Comparison of ENCODE assay signal across 14 mouse cellular contexts in genomic region chr4:119248407-119248965, GRCm38 (mm10). TPM values are rescaled to one million over a fixed set of nuclear protein-coding genes. Genes with fewer than 3 reads are reported as not detected.
A peak's percentile ranks its signal among the peaks of the same experiment; 100 is the strongest.
DNase-seq lines count a peak whose midpoint lies in the region; ATAC-seq and TF ChIP-seq lines count a peak whose summit lies in the region.
"Had no signal": no experiment of that assay in that cellular context is flagged by ENCODE, and none has a peak within 500 bp of the region (broad histone marks: within the 10 kb centered on the region; RNA-seq: fewer than 3 reads in every experiment).

No protein-coding gene starts in this region.

- in situ Hi-C loops in Patski (cut with MboI; ENCODE audit: low pct_unique_long_range_greater_than_20kb), result loop anchor here (5.0 to 10.0 kb wide), 4 partner anchors 44 to 416 kb away; partner anchors contain the start of genes Foxj3, Frg2f1 and Ybx1

- H3K9ac ChIP-seq in forebrain, embryonic 13.5 days, result 0 out of 2 replicates have a peak overlapping the region, but pooled peaks have one; percentile 30
- H3K9ac ChIP-seq in forebrain, embryonic 16.5 days (replicated peaks; ENCODE audit: low read depth, low read length), result no peak overlapping the region
- H3K9ac ChIP-seq in hindbrain, postnatal 0 days (replicated peaks; ENCODE audit: low read length), result no peak overlapping the region
- no peak overlapping the region for H3K9ac ChIP-seq in hindbrain, embryonic 11.5 days (ENCODE audit: low read depth, low read length)
- H3K9ac ChIP-seq in lung, embryonic 15.5 days, result no peak overlapping the region
- no peak overlapping the region for H3K9ac ChIP-seq in intestine, postnatal 0 days (ENCODE audit: low read depth, low read length)
- H3K9ac ChIP-seq: intestine, embryonic 15.5 days had no signal

- H3K36me3 ChIP-seq in forebrain, embryonic 13.5 days (ENCODE audit: poor library complexity, severe bottlenecking), result peaks cover 35% of the 10 kb centered on the region
- peaks cover 2% of the 10 kb centered on the region; the same call in 1 of the 2 replicates for H3K36me3 ChIP-seq in forebrain, embryonic 16.5 days (ENCODE audit: control insufficient read depth, insufficient read depth)
- peaks cover 18% of the 10 kb centered on the region for H3K36me3 ChIP-seq in hindbrain, postnatal 0 days (ENCODE audit: insufficient read depth, low read length)
- H3K36me3 ChIP-seq in hindbrain, embryonic 11.5 days (ENCODE audit: control insufficient read depth, insufficient read depth, low read length), result no peaks in the 10 kb centered on the region
- H3K36me3 ChIP-seq in lung, embryonic 15.5 days, result peaks cover 9% of the 10 kb centered on the region; the same call in 1 of the 2 replicates
- peaks cover 12% of the 10 kb centered on the region; the same call in 1 of the 2 replicates for H3K36me3 ChIP-seq in intestine, postnatal 0 days (ENCODE audit: control insufficient read depth, insufficient read depth)

- no peak for TF ChIP-seq CTCF in hindbrain, postnatal 0 days (IDR thresholded peaks at IDR 0.05; ENCODE audit: low read depth)
- no peak for TF ChIP-seq CTCF in Patski (IDR thresholded peaks at IDR 0.05)
- no peak for TF ChIP-seq CTCF in intestine, postnatal 0 days (IDR thresholded peaks at IDR 0.05; ENCODE audit: low read depth)

- WGBS in forebrain, embryonic 13.5 days, result 75% methylated on average over 11 of the region's 11 CpGs
- WGBS in forebrain, embryonic 16.5 days, result 73% methylated on average over 11 of the region's 11 CpGs
- 58% methylated on average over 11 of the region's 11 CpGs for WGBS in hindbrain, postnatal 0 days
- 89% methylated on average over 11 of the region's 11 CpGs for WGBS in hindbrain, embryonic 11.5 days
- WGBS in lung, embryonic 15.5 days, result 63% methylated on average over 11 of the region's 11 CpGs
- WGBS in intestine, postnatal 0 days, result 87% methylated on average over 11 of the region's 11 CpGs

- no peaks in the 10 kb centered on the region for H3K27me3 ChIP-seq in forebrain, embryonic 13.5 days
- H3K27me3 ChIP-seq in forebrain, embryonic 16.5 days (replicated peaks; ENCODE audit: control insufficient read depth, insufficient read depth, low read length), result no peaks in the 10 kb centered on the region
- no peaks in the 10 kb centered on the region for H3K27me3 ChIP-seq in hindbrain, postnatal 0 days (ENCODE audit: insufficient read depth, low read length)
- no peaks in the 10 kb centered on the region for H3K27me3 ChIP-seq in hindbrain, embryonic 11.5 days (ENCODE audit: control insufficient read depth, insufficient read depth, low read length)
- no peaks in the 10 kb centered on the region for H3K27me3 ChIP-seq in Patski
- H3K27me3 ChIP-seq in lung, embryonic 15.5 days, result no peaks in the 10 kb centered on the region
- no peaks in the 10 kb centered on the region for H3K27me3 ChIP-seq in intestine, postnatal 0 days (replicated peaks; ENCODE audit: control insufficient read depth, insufficient read depth, low read length)
- H3K27me3 ChIP-seq: intestine, embryonic 15.5 days had no signal

- peak; percentile 24 for DNase-seq in hindbrain, postnatal 0 days (ENCODE audit: low spot score)
- no peak for DNase-seq in hindbrain, embryonic 11.5 days (ENCODE audit: low spot score)
- DNase-seq in Patski (ENCODE audit: low read depth, low spot score), result no peak
- DNase-seq: heart, postnatal 10 days had no signal

- no peak overlapping the region; the same call in 1 of the 2 replicates for H3K27ac ChIP-seq in forebrain, embryonic 13.5 days
- no peak overlapping the region for H3K27ac ChIP-seq in forebrain, embryonic 16.5 days (ENCODE audit: low read length)
- H3K27ac ChIP-seq in hindbrain, postnatal 0 days, result 0 out of 2 replicates have a peak overlapping the region, but pooled peaks have one; percentile 32
- no peak overlapping the region for H3K27ac ChIP-seq in hindbrain, embryonic 11.5 days (ENCODE audit: low read depth, low read length)
- H3K27ac ChIP-seq in lung, embryonic 15.5 days, result peak overlapping the region; percentile 46
- H3K27ac ChIP-seq in intestine, postnatal 0 days (ENCODE audit: low read depth, low read length), result no peak overlapping the region

- peaks cover 29% of the 10 kb centered on the region for H3K4me1 ChIP-seq in forebrain, embryonic 13.5 days
- H3K4me1 ChIP-seq in forebrain, embryonic 16.5 days (replicated peaks; ENCODE audit: control insufficient read depth, insufficient read depth, low read length), result peaks cover 18% of the 10 kb centered on the region
- peaks cover 4% of the 10 kb centered on the region; the same call in 1 of the 2 replicates for H3K4me1 ChIP-seq in hindbrain, postnatal 0 days (ENCODE audit: insufficient read depth, low read length)
- H3K4me1 ChIP-seq in hindbrain, embryonic 11.5 days (replicated peaks; ENCODE audit: control insufficient read depth, insufficient read depth, low read length), result no peaks in the 10 kb centered on the region
- peaks cover 30% of the 10 kb centered on the region for H3K4me1 ChIP-seq in lung, embryonic 15.5 days
- no peaks in the 10 kb centered on the region for H3K4me1 ChIP-seq in intestine, postnatal 0 days (replicated peaks; ENCODE audit: control insufficient read depth, insufficient read depth, low read length)

- POLR2A ChIA-PET in Patski (lab: Charles Lee), result interaction anchor here (0.6 kb wide), 2 partner anchors 9 to 597 kb away, joined by 3 read pairs; no protein-coding TSS in a partner anchor

- CTCF ChIA-PET in Patski (lab: Charles Lee), result interaction anchor here (0.9 to 3.1 kb wide), 8 partner anchors 9 to 90 kb away, joined by 3 to 17 read pairs (median 4); partner anchors contain the start of genes AU022252 and P3h1

- no peaks in the 10 kb centered on the region for H3K9me3 ChIP-seq in forebrain, embryonic 13.5 days (replicated peaks)
- H3K9me3 ChIP-seq in forebrain, embryonic 16.5 days (ENCODE audit: control insufficient read depth, low read length), result no peaks in the 10 kb centered on the region
- H3K9me3 ChIP-seq in hindbrain, postnatal 0 days (ENCODE audit: low read length), result no peaks in the 10 kb centered on the region
- no peaks in the 10 kb centered on the region for H3K9me3 ChIP-seq in hindbrain, embryonic 11.5 days (ENCODE audit: control insufficient read depth, low read length)
- H3K9me3 ChIP-seq in lung, embryonic 15.5 days, result no peaks in the 10 kb centered on the region
- no peaks in the 10 kb centered on the region for H3K9me3 ChIP-seq in intestine, postnatal 0 days (ENCODE audit: control insufficient read depth)
- H3K9me3 ChIP-seq: intestine, embryonic 15.5 days had no signal

- no peak overlapping the region for H3K4me3 ChIP-seq in forebrain, embryonic 13.5 days
- H3K4me3 ChIP-seq in forebrain, embryonic 16.5 days (replicated peaks; ENCODE audit: low read length), result no peak overlapping the region
- no peak overlapping the region for H3K4me3 ChIP-seq in hindbrain, postnatal 0 days (ENCODE audit: low read length)
- no peak overlapping the region for H3K4me3 ChIP-seq in hindbrain, embryonic 11.5 days (ENCODE audit: low read depth, low read length)
- no peak overlapping the region for H3K4me3 ChIP-seq in lung, embryonic 15.5 days
- H3K4me3 ChIP-seq in intestine, postnatal 0 days (ENCODE audit: low read depth, low read length), result no peak overlapping the region
- H3K4me3 ChIP-seq: intestine, embryonic 15.5 days; myocyte had no signal

- ATAC-seq in forebrain, embryonic 13.5 days, result no peak
- ATAC-seq in forebrain, embryonic 16.5 days, result no peak
- ATAC-seq in hindbrain, postnatal 0 days, result no peak
- ATAC-seq in hindbrain, embryonic 11.5 days (ENCODE audit: low FRiP score), result no peak
- peak; percentile 26 for ATAC-seq in Patski
- ATAC-seq in lung, embryonic 15.5 days (ENCODE audit: borderline replicate concordance, extremely low read depth, low FRiP score, low TSS enrichment), result no peak
- no peak for ATAC-seq in megakaryocyte progenitor cell, adult 5-6 weeks (replicated peaks; ENCODE audit: poor library complexity)
- no peak for ATAC-seq in intestine, postnatal 0 days

- no peak overlapping the region for H3K4me2 ChIP-seq in forebrain, embryonic 13.5 days
- no peak overlapping the region for H3K4me2 ChIP-seq in forebrain, embryonic 16.5 days (ENCODE audit: low read length)
- no peak overlapping the region for H3K4me2 ChIP-seq in hindbrain, postnatal 0 days (ENCODE audit: low read depth, low read length)
- H3K4me2 ChIP-seq in hindbrain, embryonic 11.5 days (replicated peaks; ENCODE audit: low read depth, low read length), result no peak overlapping the region
- H3K4me2 ChIP-seq in lung, embryonic 15.5 days, result no peak overlapping the region
- H3K4me2 ChIP-seq in intestine, postnatal 0 days (replicated peaks; ENCODE audit: low read depth), result no peak overlapping the region
- H3K4me2 ChIP-seq: intestine, embryonic 15.5 days had no signal

RNA-seq across cellular contexts. Expression of gene Cldn19, which starts 6.7 kb away (rescaled TPM):
- polyA plus RNA-seq in forebrain, embryonic 13.5 days (2015; fragmentation: Nextera tagmentation; extraction: Ambion mirVana), result 0.18 TPM in 2 replicates
- polyA plus RNA-seq in forebrain, embryonic 16.5 days (2015; fragmentation: Nextera tagmentation; extraction: Ambion mirVana), result 0.08 and 0.09 TPM in 2 replicates
- total RNA-seq in hindbrain, postnatal 0 days (2014; rRNA removed), result 3.6 and 5.1 TPM in 2 replicates
- polyA plus RNA-seq in hindbrain, postnatal 0 days (2015; fragmentation: Nextera tagmentation; extraction: Ambion mirVana), result 1.1 and 1.7 TPM in 2 replicates
- polyA plus RNA-seq in hindbrain, embryonic 11.5 days (2014; fragmentation: Nextera tagmentation; extraction: Ambion mirVana), result 0.18 and 0.25 TPM in 2 replicates
- 7.1 TPM for polyA plus RNA-seq in Patski (2021)
- not detected in 2 replicates for polyA plus RNA-seq in lung, embryonic 15.5 days (2015; fragmentation: Nextera tagmentation; extraction: Ambion mirVana)
- total RNA-seq in megakaryocyte progenitor cell, adult 5-6 weeks (2015), result not detected in 2 replicates
- not detected in 2 replicates for total RNA-seq in megakaryocyte progenitor cell, adult 5-6 weeks (2017)
- 12.8 and 13.5 TPM in 2 replicates for polyA plus RNA-seq in intestine, postnatal 0 days (2015; fragmentation: Nextera tagmentation; extraction: Ambion mirVana)
- polyA plus RNA-seq: thymus, postnatal 0 days had no signal

RNA-seq across cellular contexts. Expression of gene P3h1, which starts 15.8 kb away (rescaled TPM):
- 7.6 and 8.1 TPM in 2 replicates for polyA plus RNA-seq in forebrain, embryonic 13.5 days (2015; fragmentation: Nextera tagmentation; extraction: Ambion mirVana)
- polyA plus RNA-seq in forebrain, embryonic 16.5 days (2015; fragmentation: Nextera tagmentation; extraction: Ambion mirVana), result 9.3 and 9.4 TPM in 2 replicates
- 15.3 and 18.3 TPM in 2 replicates for total RNA-seq in hindbrain, postnatal 0 days (2014; rRNA removed)
- 9.1 and 9.8 TPM in 2 replicates for polyA plus RNA-seq in hindbrain, postnatal 0 days (2015; fragmentation: Nextera tagmentation; extraction: Ambion mirVana)
- 15.4 and 17.9 TPM in 2 replicates for polyA plus RNA-seq in hindbrain, embryonic 11.5 days (2014; fragmentation: Nextera tagmentation; extraction: Ambion mirVana)
- 45.3 TPM for polyA plus RNA-seq in Patski (2021)
- polyA plus RNA-seq in lung, embryonic 15.5 days (2015; fragmentation: Nextera tagmentation; extraction: Ambion mirVana), result 38.0 and 38.4 TPM in 2 replicates
- 7.2 and 7.7 TPM in 2 replicates for total RNA-seq in megakaryocyte progenitor cell, adult 5-6 weeks (2015)
- total RNA-seq in megakaryocyte progenitor cell, adult 5-6 weeks (2017), result 9.6 and 10.6 TPM in 2 replicates
- polyA plus RNA-seq in intestine, postnatal 0 days (2015; fragmentation: Nextera tagmentation; extraction: Ambion mirVana), result 12.2 and 13.0 TPM in 2 replicates

RNA-seq across cellular contexts. Expression of gene AU022252, which starts 16.0 kb away (rescaled TPM):
- 28.0 and 30.9 TPM in 2 replicates for polyA plus RNA-seq in forebrain, embryonic 13.5 days (2015; fragmentation: Nextera tagmentation; extraction: Ambion mirVana)
- polyA plus RNA-seq in forebrain, embryonic 16.5 days (2015; fragmentation: Nextera tagmentation; extraction: Ambion mirVana), result 27.9 and 30.1 TPM in 2 replicates
- total RNA-seq in hindbrain, postnatal 0 days (2014; rRNA removed), result 15.3 and 26.4 TPM in 2 replicates
- polyA plus RNA-seq in hindbrain, postnatal 0 days (2015; fragmentation: Nextera tagmentation; extraction: Ambion mirVana), result 19.8 and 20.5 TPM in 2 replicates
- polyA plus RNA-seq in hindbrain, embryonic 11.5 days (2014; fragmentation: Nextera tagmentation; extraction: Ambion mirVana), result 31.1 and 37.0 TPM in 2 replicates
- polyA plus RNA-seq in Patski (2021), result 12.3 TPM
- 34.4 and 40.8 TPM in 2 replicates for polyA plus RNA-seq in lung, embryonic 15.5 days (2015; fragmentation: Nextera tagmentation; extraction: Ambion mirVana)
- total RNA-seq in megakaryocyte progenitor cell, adult 5-6 weeks (2015), result 3.4 and 4.6 TPM in 2 replicates
- 8.0 and 12.4 TPM in 2 replicates for total RNA-seq in megakaryocyte progenitor cell, adult 5-6 weeks (2017)
- polyA plus RNA-seq in intestine, postnatal 0 days (2015; fragmentation: Nextera tagmentation; extraction: Ambion mirVana), result 15.0 and 15.1 TPM in 2 replicates

RNA-seq across cellular contexts. Expression of gene Tmem269, which starts 30.5 kb away (rescaled TPM):
- not detected in 2 replicates for polyA plus RNA-seq in forebrain, embryonic 13.5 days (2015; fragmentation: Nextera tagmentation; extraction: Ambion mirVana)
- 0.39 and 0.49 TPM in 2 replicates for polyA plus RNA-seq in forebrain, embryonic 16.5 days (2015; fragmentation: Nextera tagmentation; extraction: Ambion mirVana)
- total RNA-seq in hindbrain, postnatal 0 days (2014; rRNA removed), result 0.37 TPM in 1 of 2 replicates, not detected in the other
- polyA plus RNA-seq in hindbrain, postnatal 0 days (2015; fragmentation: Nextera tagmentation; extraction: Ambion mirVana), result 0.30 and 0.43 TPM in 2 replicates
- polyA plus RNA-seq in hindbrain, embryonic 11.5 days (2014; fragmentation: Nextera tagmentation; extraction: Ambion mirVana), result not detected in 2 replicates
- polyA plus RNA-seq in Patski (2021), result not detected
- not detected in 2 replicates for polyA plus RNA-seq in lung, embryonic 15.5 days (2015; fragmentation: Nextera tagmentation; extraction: Ambion mirVana)
- not detected in 2 replicates for total RNA-seq in megakaryocyte progenitor cell, adult 5-6 weeks (2015)
- not detected in 2 replicates for total RNA-seq in megakaryocyte progenitor cell, adult 5-6 weeks (2017)
- 0.10 and 0.12 TPM in 2 replicates for polyA plus RNA-seq in intestine, postnatal 0 days (2015; fragmentation: Nextera tagmentation; extraction: Ambion mirVana)
- total RNA-seq: adrenal gland, postnatal 25 days; ES-E14; heart, postnatal 10 days had no signal
- polyA plus RNA-seq: intestine, embryonic 15.5 days had no signal

RNA-seq across cellular contexts. Expression of gene Ybx1, which starts 45.9 kb away (rescaled TPM):
- polyA plus RNA-seq in forebrain, embryonic 13.5 days (2015; fragmentation: Nextera tagmentation; extraction: Ambion mirVana), result 763 and 887 TPM in 2 replicates
- polyA plus RNA-seq in forebrain, embryonic 16.5 days (2015; fragmentation: Nextera tagmentation; extraction: Ambion mirVana), result 731 and 789 TPM in 2 replicates
- total RNA-seq in hindbrain, postnatal 0 days (2014; rRNA removed), result 376 and 481 TPM in 2 replicates
- 922 and 930 TPM in 2 replicates for polyA plus RNA-seq in hindbrain, postnatal 0 days (2015; fragmentation: Nextera tagmentation; extraction: Ambion mirVana)
- 1,193 and 1,290 TPM in 2 replicates for polyA plus RNA-seq in hindbrain, embryonic 11.5 days (2014; fragmentation: Nextera tagmentation; extraction: Ambion mirVana)
- 590 TPM for polyA plus RNA-seq in Patski (2021)
- polyA plus RNA-seq in lung, embryonic 15.5 days (2015; fragmentation: Nextera tagmentation; extraction: Ambion mirVana), result 635 and 678 TPM in 2 replicates
- total RNA-seq in megakaryocyte progenitor cell, adult 5-6 weeks (2015), result 1,533 and 1,599 TPM in 2 replicates
- total RNA-seq in megakaryocyte progenitor cell, adult 5-6 weeks (2017), result 1,470 and 1,694 TPM in 2 replicates
- polyA plus RNA-seq in intestine, postnatal 0 days (2015; fragmentation: Nextera tagmentation; extraction: Ambion mirVana), result 530 and 553 TPM in 2 replicates

Comparison
In these comparisons a context has a peak if more than half of its experiments do, and no peak if none do; other contexts are left out.
1. H3K27ac ChIP-seq: peak in hindbrain, postnatal 0 days (single experiment) and lung, embryonic 15.5 days (single experiment); none in forebrain, embryonic 13.5 days (single experiment), forebrain, embryonic 16.5 days (single experiment), hindbrain, embryonic 11.5 days (single experiment) and intestine, postnatal 0 days (single experiment).